Mouse (Mus musculus) splenic B cell, adult 2 months (primary cell): ENCODE results near the gene Trim50.
A peak's percentile ranks its signal among the peaks of the same experiment; 100 is the strongest.

Experiments
- DNase-seq: peaks from one replicate; pipeline ENCODE4 v3.0.0-alpha.2; 2011; ENCODE audit warnings: low read depth, low spot score
- H3K27me3 ChIP-seq: 2 replicates; pipeline ENCODE4 v1.6.1; 2012; ENCODE audit warnings: mild to moderate bottlenecking, low read length, moderate library complexity, mixed read lengths; ENCODE audit not compliant: control insufficient read depth, poor library complexity, insufficient read depth, severe bottlenecking
- H3K36me3 ChIP-seq: 2 replicates; pipeline ENCODE4 v1.6.1; 2012; ENCODE audit warnings: mild to moderate bottlenecking, low read length, moderate library complexity, mixed read lengths; ENCODE audit not compliant: control insufficient read depth, poor library complexity, insufficient read depth, severe bottlenecking

The Trim50 gene

DNA sequence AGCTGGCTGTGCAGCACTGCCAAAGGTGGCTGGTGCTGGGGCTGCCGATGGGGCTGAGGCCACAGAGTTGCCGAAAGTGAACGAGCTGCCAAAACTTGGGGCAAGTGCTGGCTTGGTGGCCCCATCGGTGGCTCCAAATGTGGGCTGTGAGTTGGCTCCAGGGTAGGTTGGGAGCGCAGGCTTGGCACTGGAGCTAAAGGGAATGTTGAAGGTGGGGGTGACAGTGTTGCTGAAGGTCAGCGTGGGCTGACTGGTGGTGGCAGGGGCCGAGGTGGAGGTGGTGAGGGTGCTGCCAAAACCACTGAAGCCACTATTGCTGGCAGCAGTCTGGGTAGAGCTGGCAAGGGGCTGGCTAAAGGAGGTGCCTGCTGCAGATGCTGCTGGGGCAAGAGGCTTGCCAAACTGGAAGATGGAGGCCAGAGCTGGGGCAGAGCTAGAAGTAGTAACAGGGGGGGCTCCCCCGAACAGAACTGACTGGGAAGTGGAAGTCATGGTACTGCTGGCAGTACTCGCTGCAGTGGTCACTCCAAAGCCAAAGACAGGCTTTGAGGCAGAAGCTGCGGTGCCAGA, 28.3 kb downstream of the Trim50 start:
- DNase-seq: no peak
- peaks cover 12% of the 10 kb centered on the region for H3K36me3 ChIP-seq

DNA sequence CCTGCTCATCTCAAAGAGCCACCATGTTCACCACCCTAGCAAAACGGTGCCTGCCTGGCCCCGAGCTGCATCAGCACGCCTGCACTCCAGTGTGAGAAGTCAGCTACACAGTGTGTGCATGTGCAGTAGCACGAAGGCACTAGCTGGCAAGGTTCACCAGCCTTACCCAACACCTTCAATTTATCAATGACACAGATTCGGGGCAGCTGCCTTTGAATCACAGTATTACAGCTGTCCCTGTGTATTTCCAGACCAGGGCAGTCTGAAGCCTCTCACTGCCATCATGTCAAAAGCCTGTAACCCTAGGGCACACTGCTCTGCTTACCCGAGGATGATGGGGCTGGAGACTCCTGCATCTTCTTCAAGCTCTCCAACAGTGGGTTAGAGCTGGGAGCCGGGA, 29.7 kb downstream of the Trim50 start:
- H3K27me3 ChIP-seq: no peaks in the 10 kb centered on the region
- DNase-seq: no peak
- peaks cover 15% of the 10 kb centered on the region for H3K36me3 ChIP-seq

More for the DNA sequence above, 28.3 kb downstream of the Trim50 start:
- no peaks in the 10 kb centered on the region for H3K27me3 ChIP-seq

GRCm38 (mm10) chr5:135383771-135384170, 30.7 kb downstream of the Trim50 start:
- Histone ChIP-seq H3K36me3 (peaks cover 11% of the 10 kb centered on the region), H3K27me3 (no peaks in the 10 kb centered on the region)
- DNase-seq: no peak

GRCm38 (mm10) chr5:135394004-135394823, 41.1 kb downstream of the Trim50 start, which contains the start of gene Pom121:
Gene Pom121 (minus strand): TSS chr5:135394546.
- Histone ChIP-seq H3K36me3 (peaks cover 4% of the 10 kb centered on the region; the same call in 1 of the 2 replicates), H3K27me3 (no peaks in the 10 kb centered on the region)
- DNase-seq: peak; percentile 92

DNA sequence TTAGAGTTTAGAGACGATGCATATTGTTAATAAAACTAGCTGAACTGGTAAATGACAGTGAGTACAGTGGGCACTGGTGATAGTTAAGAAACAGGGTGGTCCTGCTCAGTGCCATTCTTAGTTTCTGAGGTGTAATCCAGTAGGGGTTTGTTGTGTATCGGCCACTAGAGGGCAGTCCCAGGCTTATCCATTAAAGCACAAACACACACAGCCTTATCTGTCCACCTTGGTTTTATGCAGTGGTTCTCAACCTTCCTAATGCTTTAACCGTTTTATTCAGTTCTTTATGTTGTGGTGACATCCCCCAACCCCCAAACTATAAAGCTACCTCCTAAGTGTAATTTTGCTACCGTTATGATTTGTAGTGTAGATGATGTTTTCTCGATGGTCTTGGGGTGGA, 42.7 kb downstream of the Trim50 start:
- DNase-seq: peak; percentile 78
- no peaks in the 10 kb centered on the region for H3K36me3 ChIP-seq
- H3K27me3 ChIP-seq: no peaks in the 10 kb centered on the region

DNA sequence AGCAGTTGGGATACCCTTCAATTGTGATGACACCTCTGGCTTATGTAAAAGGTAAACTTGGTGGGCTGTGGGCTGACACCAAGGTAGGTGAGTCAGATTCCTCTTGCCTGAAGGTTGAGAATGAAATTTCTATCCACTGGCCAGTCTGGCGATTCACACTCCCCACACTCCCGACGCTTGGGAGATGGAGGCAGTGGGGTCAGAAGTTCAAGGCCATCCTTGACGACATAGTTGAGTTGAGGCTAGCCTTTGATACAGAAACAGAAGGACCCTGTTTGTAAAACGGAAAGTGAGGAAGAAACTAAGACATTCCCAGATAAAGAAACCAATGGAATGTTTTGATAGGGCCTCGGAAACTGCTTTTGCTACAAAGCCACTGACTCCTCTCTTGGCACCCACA, 46.3 kb downstream of the Trim50 start:
- no peak for DNase-seq
- Histone ChIP-seq H3K27me3 (no peaks in the 10 kb centered on the region), H3K36me3 (no peaks in the 10 kb centered on the region)

- Histone ChIP-seq H3K27me3 (no peaks in the 10 kb centered on the region), H3K36me3 (no peaks in the 10 kb centered on the region)
- peak; percentile 86 for DNase-seq
These were observed 47.1 kb downstream of the Trim50 start for GRCm38 (mm10) chr5:135400244-135400643.

GRCm38 (mm10) chr5:135404623-135405022, 51.5 kb downstream of the Trim50 start:
- Histone ChIP-seq H3K27me3 (no peaks in the 10 kb centered on the region), H3K36me3 (no peaks in the 10 kb centered on the region)
- no peak for DNase-seq

DNA sequence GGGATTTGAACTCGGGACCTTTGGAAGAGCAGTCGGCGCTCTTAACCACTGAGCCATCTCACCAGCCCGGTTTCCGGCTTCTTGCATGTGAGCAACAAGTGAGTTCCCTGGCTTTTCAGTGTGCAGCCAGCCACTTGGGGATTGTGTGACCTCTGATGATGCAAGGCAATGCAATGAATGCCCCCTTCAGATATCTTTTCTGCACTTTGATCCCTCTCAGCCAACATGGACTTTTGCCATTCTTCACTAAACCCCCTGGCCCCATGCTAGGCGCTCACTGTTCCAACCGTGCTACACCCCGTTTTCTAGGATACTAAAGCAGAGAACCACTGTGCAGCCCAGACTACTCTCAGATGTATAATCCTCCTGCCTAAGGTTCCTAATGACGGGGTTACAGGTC, 52.3 kb downstream of the Trim50 start:
- H3K36me3 ChIP-seq: no peaks in the 10 kb centered on the region
- no peak for DNase-seq
- H3K27me3 ChIP-seq: no peaks in the 10 kb centered on the region

- no peaks in the 10 kb centered on the region for H3K36me3 ChIP-seq
- no peaks in the 10 kb centered on the region for H3K27me3 ChIP-seq
These were observed 55.0 kb downstream of the Trim50 start for GRCm38 (mm10) chr5:135408114-135408513.

DNA sequence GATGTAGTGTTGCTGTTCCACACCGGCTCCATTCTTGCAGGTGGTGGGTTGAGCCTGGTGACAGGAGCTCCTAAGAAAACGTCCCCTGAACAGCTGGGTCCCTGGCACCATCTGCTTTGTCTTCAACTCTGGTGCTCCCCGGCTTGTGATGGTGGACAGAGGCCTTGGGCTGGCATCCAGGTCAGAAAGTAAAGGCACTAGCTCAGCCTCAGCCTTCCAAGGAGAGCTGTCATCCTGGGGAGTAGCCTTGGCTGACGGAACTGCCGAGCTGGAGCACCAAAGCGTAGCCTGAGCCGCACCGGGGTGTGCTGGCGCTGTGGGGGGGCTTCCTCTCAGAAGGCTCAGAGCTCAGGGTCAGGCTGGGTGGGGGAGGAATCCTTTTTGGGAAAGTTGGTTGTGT, 57.2 kb downstream of the Trim50 start:
- DNase-seq: no peak
- H3K27me3 ChIP-seq: no peaks in the 10 kb centered on the region
- 0 out of 2 replicates have a peak, but pooled peaks cover 1% of the 10 kb centered on the region for H3K36me3 ChIP-seq

More at GRCm38 (mm10) chr5:135408114-135408513, 55.0 kb downstream of the Trim50 start:
- DNase-seq: no peak
